Mouse (Mus musculus): ENCODE data around the gene Ush2a. TPM values are rescaled to one million over a fixed set of nuclear protein-coding genes. Genes with fewer than 3 reads are reported as not detected.
A peak's percentile ranks its signal among the peaks of the same experiment; 100 is the strongest.

Gene Ush2a
- polyA plus RNA-seq, 1 experiment: not detected

GRCm38 (mm10) chr1:188947794-188948193, 686.0 kb downstream of the Ush2a start:
- TF ChIP-seq POLR2A (IDR thresholded peaks at IDR 0.05; ENCODE audit: low read depth, low read length): no peak
- peak; percentile 46 for TF ChIP-seq CTCF (conservative IDR thresholded peaks at IDR 0.05; ENCODE audit: insufficient read depth, insufficient read length, low read depth, low read length)
- H3K27ac ChIP-seq (ENCODE audit: insufficient read depth, low read depth, low read length): no peak overlapping the region
- H3K36me3 ChIP-seq (ENCODE audit: control insufficient read depth, insufficient read depth, low read length): no peaks in the 10 kb centered on the region
- WGBS: 73% methylated on average over 5 of the region's 5 CpGs
- H3K4me3 ChIP-seq (ENCODE audit: insufficient read depth, low read depth, low read length): no peak overlapping the region
- no peaks in the 10 kb centered on the region for H3K27me3 ChIP-seq (replicated peaks; ENCODE audit: control insufficient read depth, insufficient read depth, low read length)
- H3K4me1 ChIP-seq (ENCODE audit: control insufficient read depth, insufficient read depth, low read length): no peaks in the 10 kb centered on the region
- peak; percentile 4 for DNase-seq

GRCm38 (mm10) chr1:188948276-188948675, 686.5 kb downstream of the Ush2a start:
- Histone ChIP-seq H3K4me1 (ENCODE audit: control insufficient read depth, insufficient read depth, low read length) (no peaks in the 10 kb centered on the region), H3K4me3 (ENCODE audit: insufficient read depth, low read depth, low read length) (no peak overlapping the region), H3K27me3 (replicated peaks; ENCODE audit: control insufficient read depth, insufficient read depth, low read length) (no peaks in the 10 kb centered on the region), H3K36me3 (ENCODE audit: control insufficient read depth, insufficient read depth, low read length) (no peaks in the 10 kb centered on the region), H3K27ac (ENCODE audit: insufficient read depth, low read depth, low read length) (no peak overlapping the region)
- TF ChIP-seq CTCF (conservative IDR thresholded peaks at IDR 0.05; ENCODE audit: insufficient read depth, insufficient read length, low read depth, low read length): no peak
- TF ChIP-seq POLR2A (IDR thresholded peaks at IDR 0.05; ENCODE audit: low read depth, low read length): no peak
- 69% methylated on average over 9 of the region's 9 CpGs for WGBS
- DNase-seq: no peak

- no peak for TF ChIP-seq POLR2A (IDR thresholded peaks at IDR 0.05; ENCODE audit: low read depth, low read length)
- H3K36me3 ChIP-seq (ENCODE audit: control insufficient read depth, insufficient read depth, low read length): no peaks in the 10 kb centered on the region
- H3K27ac ChIP-seq (ENCODE audit: insufficient read depth, low read depth, low read length): no peak overlapping the region
- DNase-seq: no peak
- no peaks in the 10 kb centered on the region for H3K27me3 ChIP-seq (replicated peaks; ENCODE audit: control insufficient read depth, insufficient read depth, low read length)
- 86% methylated on average over 6 of the region's 6 CpGs for WGBS
- no peaks in the 10 kb centered on the region for H3K4me1 ChIP-seq (ENCODE audit: control insufficient read depth, insufficient read depth, low read length)
- H3K4me3 ChIP-seq (ENCODE audit: insufficient read depth, low read depth, low read length): no peak overlapping the region
These were observed 689.3 kb downstream of the Ush2a start for GRCm38 (mm10) chr1:188951091-188951490.

GRCm38 (mm10) chr1:188952501-188952900, 690.7 kb downstream of the Ush2a start:
- H3K27me3 ChIP-seq (replicated peaks; ENCODE audit: control insufficient read depth, insufficient read depth, low read length): no peaks in the 10 kb centered on the region
- H3K4me3 ChIP-seq (ENCODE audit: insufficient read depth, low read depth, low read length): no peak overlapping the region
- no peak for DNase-seq
- no peak for TF ChIP-seq CTCF (conservative IDR thresholded peaks at IDR 0.05; ENCODE audit: insufficient read depth, insufficient read length, low read depth, low read length)
- TF ChIP-seq POLR2A (IDR thresholded peaks at IDR 0.05; ENCODE audit: low read depth, low read length): no peak
- no peaks in the 10 kb centered on the region for H3K4me1 ChIP-seq (ENCODE audit: control insufficient read depth, insufficient read depth, low read length)
- WGBS: 92% methylated on average over 4 of the region's 4 CpGs
- H3K36me3 ChIP-seq (ENCODE audit: control insufficient read depth, insufficient read depth, low read length): no peaks in the 10 kb centered on the region
- no peak overlapping the region for H3K27ac ChIP-seq (ENCODE audit: insufficient read depth, low read depth, low read length)

- Histone ChIP-seq H3K27ac (ENCODE audit: insufficient read depth, low read depth, low read length) (no peak overlapping the region), H3K4me3 (ENCODE audit: insufficient read depth, low read depth, low read length) (no peak overlapping the region), H3K4me1 (ENCODE audit: control insufficient read depth, insufficient read depth, low read length) (no peaks in the 10 kb centered on the region), H3K36me3 (ENCODE audit: control insufficient read depth, insufficient read depth, low read length) (no peaks in the 10 kb centered on the region; the same call in none of the 2 replicates), H3K27me3 (replicated peaks; ENCODE audit: control insufficient read depth, insufficient read depth, low read length) (no peaks in the 10 kb centered on the region)
- TF ChIP-seq POLR2A (IDR thresholded peaks at IDR 0.05; ENCODE audit: low read depth, low read length) (no peak), CTCF (conservative IDR thresholded peaks at IDR 0.05; ENCODE audit: insufficient read depth, insufficient read length, low read depth, low read length) (no peak)
- 96% methylated on average over 6 of the region's 6 CpGs for WGBS
- no peak for DNase-seq
These were observed 711.3 kb downstream of the Ush2a start for GRCm38 (mm10) chr1:188973078-188973477.

- no peak for TF ChIP-seq POLR2A (IDR thresholded peaks at IDR 0.05; ENCODE audit: low read depth, low read length)
- no peak for TF ChIP-seq CTCF (conservative IDR thresholded peaks at IDR 0.05; ENCODE audit: insufficient read depth, insufficient read length, low read depth, low read length)
- Histone ChIP-seq H3K4me1 (ENCODE audit: control insufficient read depth, insufficient read depth, low read length) (no peaks in the 10 kb centered on the region), H3K4me3 (ENCODE audit: insufficient read depth, low read depth, low read length) (no peak overlapping the region), H3K27me3 (replicated peaks; ENCODE audit: control insufficient read depth, insufficient read depth, low read length) (no peaks in the 10 kb centered on the region), H3K27ac (ENCODE audit: insufficient read depth, low read depth, low read length) (no peak overlapping the region), H3K36me3 (ENCODE audit: control insufficient read depth, insufficient read depth, low read length) (no peaks in the 10 kb centered on the region; the same call in 1 of the 2 replicates)
- DNase-seq: no peak
- 94% methylated on average over 16 of the region's 16 CpGs for WGBS
These were observed 712.1 kb downstream of the Ush2a start for GRCm38 (mm10) chr1:188973926-188974325.

GRCm38 (mm10) chr1:188980050-188980449, 718.2 kb downstream of the Ush2a start:
- no peak overlapping the region for H3K27ac ChIP-seq (ENCODE audit: insufficient read depth, low read depth, low read length)
- H3K36me3 ChIP-seq (ENCODE audit: control insufficient read depth, insufficient read depth, low read length): no peaks in the 10 kb centered on the region; the same call in 1 of the 2 replicates
- no peaks in the 10 kb centered on the region for H3K27me3 ChIP-seq (replicated peaks; ENCODE audit: control insufficient read depth, insufficient read depth, low read length)
- peak; percentile 72 for TF ChIP-seq CTCF (conservative IDR thresholded peaks at IDR 0.05; ENCODE audit: insufficient read depth, insufficient read length, low read depth, low read length)
- TF ChIP-seq POLR2A (IDR thresholded peaks at IDR 0.05; ENCODE audit: low read depth, low read length): no peak
- WGBS: 28% methylated on average over 3 of the region's 3 CpGs
- no peak overlapping the region for H3K4me3 ChIP-seq (ENCODE audit: insufficient read depth, low read depth, low read length)
- H3K4me1 ChIP-seq (ENCODE audit: control insufficient read depth, insufficient read depth, low read length): no peaks in the 10 kb centered on the region
- peak; percentile 63 for DNase-seq

GRCm38 (mm10) chr1:188993218-188993617, 731.4 kb downstream of the Ush2a start:
- Histone ChIP-seq H3K4me3 (ENCODE audit: insufficient read depth, low read depth, low read length) (no peak overlapping the region), H3K27ac (ENCODE audit: insufficient read depth, low read depth, low read length) (no peak overlapping the region), H3K36me3 (ENCODE audit: control insufficient read depth, insufficient read depth, low read length) (no peaks in the 10 kb centered on the region), H3K27me3 (replicated peaks; ENCODE audit: control insufficient read depth, insufficient read depth, low read length) (no peaks in the 10 kb centered on the region), H3K4me1 (ENCODE audit: control insufficient read depth, insufficient read depth, low read length) (no peaks in the 10 kb centered on the region)
- WGBS: 35% methylated on average over 4 of the region's 4 CpGs
- no peak for TF ChIP-seq POLR2A (IDR thresholded peaks at IDR 0.05; ENCODE audit: low read depth, low read length)
- 0 out of 2 replicates have a peak, but pooled peaks have one; percentile 16 for TF ChIP-seq CTCF (conservative IDR thresholded peaks at IDR 0.05; ENCODE audit: insufficient read depth, insufficient read length, low read depth, low read length)
- DNase-seq: peak; percentile 47

Measured in kidney, adult 2 months (tissue).